Mouse (Mus musculus): ENCODE measurements at regions not wholly inside any gene's neighbourhood (a gene's known extent, or its start where the extent isn't known, plus 50 kb on each side); places are given as distances from the start of the nearest gene placed in this dataset.

DNA sequence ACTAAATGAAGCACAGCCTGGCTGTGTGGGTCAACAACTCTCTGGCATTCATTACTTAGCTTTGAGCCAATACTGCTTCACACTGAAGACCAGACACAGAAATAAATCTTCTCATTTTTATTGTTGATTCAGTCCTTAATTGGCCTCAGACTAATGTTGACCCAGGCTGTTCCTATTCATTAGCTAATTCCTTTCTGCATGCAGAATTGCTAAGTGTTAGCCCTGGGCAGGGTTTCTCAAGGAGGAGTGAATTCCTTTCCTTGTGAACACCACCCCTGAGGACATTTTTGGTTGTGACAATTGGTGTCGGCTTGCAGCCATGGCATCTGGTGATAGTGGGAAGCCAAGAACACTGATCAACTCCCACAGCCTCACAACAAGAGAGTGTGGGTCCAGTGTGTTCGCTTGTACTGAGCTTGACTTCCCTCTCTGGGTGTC, 179.5 kb downstream of the Cavin4 start:
- peak; percentile 64 for DNase-seq
- intact Hi-C loops (cut with DNase I): no loop called here

DNA sequence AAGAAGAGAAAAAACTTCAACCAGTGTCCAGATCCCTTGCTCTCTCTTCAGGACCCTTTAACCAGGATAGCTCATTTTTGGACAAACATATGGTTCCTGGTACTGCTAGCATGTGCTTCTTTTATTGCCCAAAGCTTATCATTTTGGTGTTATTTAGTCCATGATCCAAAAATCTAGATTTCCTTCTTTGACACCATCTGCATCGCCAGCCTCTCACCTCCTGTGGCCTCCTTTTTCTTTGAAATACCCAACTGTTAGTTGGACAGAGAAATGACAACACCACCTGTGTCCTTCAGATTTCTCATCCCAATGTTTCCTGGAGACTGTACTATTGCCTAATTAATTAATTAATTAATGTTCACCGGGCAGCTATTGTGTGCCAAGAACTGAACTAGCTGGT, 188.0 kb upstream of the Plppr1 start:
- DNase-seq: peak; percentile 14
- intact Hi-C loops (cut with DNase I): no loop called here

DNA sequence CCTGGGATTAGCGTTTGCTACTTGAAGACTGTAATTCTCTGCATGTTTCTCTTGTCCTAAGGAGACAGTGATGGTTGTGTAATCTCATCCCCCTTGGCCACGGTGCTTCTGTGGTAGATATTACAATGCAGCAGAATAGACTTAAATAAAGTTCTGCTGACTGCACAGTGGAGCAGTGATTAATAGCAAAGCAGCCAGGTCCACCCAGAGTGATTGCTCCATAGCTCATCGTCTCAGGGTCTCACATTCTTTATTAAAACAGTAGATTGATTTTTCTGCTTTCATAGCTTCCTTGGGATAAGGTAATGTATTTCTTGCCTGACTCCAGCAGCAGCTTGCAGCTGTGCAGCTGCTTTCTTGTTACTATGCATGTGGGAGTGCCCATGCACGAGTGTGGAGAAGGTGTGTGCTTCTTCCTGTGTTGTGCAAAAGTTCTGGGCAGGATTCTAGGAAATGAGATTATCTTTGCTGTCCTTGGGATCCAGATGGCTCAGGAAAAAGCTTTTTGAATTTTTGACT, 169.9 kb upstream of the Plppr1 start:
- no peak for DNase-seq
- intact Hi-C loops (cut with DNase I): no loop called here

DNA sequence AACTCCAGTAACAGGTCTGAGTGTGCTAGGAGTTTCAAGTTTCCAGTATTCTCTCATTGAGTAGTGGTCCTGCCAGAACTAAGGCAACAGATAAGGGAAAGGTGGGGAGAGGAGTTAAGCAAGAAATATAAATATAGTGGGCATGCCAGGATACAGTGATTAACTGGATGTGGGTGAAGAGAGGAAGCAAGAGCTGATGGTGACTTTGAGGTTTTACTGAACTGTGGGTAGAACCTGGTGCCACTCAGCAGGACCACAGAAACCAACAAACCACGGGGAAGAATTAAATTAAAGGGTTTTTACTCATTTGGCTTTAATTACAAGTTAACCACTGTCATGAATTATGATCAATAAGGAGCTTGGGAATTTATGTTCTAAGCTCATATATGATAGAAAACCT, 154.5 kb upstream of the Plppr1 start:
- DNase-seq: no peak
- intact Hi-C loops (cut with DNase I): loop anchor here (5.0 kb wide), 1 partner anchor 153 kb away; the partner anchor contains the start of gene Plppr1

DNA sequence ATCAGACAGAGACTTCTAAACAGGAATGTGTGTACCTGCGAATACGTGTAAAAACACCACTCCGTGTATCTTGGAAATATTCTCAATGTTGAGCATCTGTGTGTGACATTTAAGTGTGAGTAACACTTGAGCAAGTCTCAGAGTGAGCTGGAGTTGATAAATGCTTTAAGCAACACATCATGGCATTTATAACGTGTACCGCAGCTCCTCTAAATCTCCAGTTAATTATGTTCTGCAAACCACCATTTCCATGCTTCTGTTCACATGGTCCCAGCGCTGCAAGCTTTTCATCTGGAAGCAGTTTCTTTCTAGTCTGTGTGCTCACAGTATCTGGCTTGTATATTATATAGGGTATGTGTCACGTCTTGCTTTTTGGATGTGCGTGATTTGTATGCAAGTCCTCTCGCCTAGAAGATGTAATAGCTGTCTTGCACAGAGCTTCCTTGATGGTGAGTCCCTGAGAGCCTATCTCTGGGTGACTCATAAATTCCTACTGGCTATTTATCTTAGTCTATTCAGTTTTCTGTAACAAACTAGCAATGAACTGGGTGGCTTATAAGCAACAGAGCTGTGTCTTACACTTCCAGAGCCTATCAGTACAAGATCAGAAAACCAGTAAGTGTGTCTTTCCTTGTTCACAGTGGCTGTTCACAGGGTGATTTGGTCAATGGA, 153.7 kb upstream of the Plppr1 start:
- no peak for DNase-seq
- intact Hi-C loops (cut with DNase I): no loop called here

DNA sequence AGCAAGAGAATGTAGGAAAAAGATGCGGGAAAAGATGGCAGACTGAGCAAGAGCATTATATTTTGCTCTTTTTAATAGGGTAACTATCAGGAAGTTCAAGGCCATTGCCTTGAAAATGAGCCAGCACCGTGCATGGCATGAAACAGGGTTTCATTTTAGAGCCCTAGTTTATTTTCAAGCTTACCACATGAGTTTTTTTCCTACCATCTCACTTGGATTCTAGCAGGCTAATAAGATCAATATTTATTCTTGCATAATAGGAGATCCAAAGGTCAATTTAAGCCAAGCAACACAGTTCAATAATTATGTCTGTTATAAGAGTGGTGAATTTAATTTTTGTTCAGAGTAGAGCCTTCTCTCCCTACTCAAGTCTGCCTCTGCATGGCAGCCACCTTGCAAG, 149.9 kb upstream of the Plppr1 start:
- DNase-seq: no peak
- intact Hi-C loops (cut with DNase I): no loop called here

DNA sequence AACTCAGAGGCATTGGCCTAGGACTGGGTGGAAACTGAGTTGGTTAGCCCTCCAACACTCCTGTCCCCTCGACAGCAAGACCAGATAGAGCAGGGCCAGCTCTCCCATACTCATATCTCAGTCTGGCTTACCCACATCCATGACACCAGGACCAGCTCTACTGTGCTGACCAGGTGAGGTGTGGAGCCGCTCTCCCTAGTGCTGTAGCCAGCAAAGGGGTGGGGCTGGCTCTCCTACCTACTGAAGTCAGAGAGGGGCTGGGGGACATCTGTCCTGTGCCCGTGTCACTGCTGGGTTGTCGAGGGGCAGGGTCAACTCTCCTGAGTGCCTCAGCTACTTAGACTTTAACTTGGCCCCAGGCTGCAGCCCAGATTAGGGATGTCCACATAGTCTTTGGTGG, 145.8 kb upstream of the Plppr1 start:
- DNase-seq: no peak
- intact Hi-C loops (cut with DNase I): no loop called here

DNA sequence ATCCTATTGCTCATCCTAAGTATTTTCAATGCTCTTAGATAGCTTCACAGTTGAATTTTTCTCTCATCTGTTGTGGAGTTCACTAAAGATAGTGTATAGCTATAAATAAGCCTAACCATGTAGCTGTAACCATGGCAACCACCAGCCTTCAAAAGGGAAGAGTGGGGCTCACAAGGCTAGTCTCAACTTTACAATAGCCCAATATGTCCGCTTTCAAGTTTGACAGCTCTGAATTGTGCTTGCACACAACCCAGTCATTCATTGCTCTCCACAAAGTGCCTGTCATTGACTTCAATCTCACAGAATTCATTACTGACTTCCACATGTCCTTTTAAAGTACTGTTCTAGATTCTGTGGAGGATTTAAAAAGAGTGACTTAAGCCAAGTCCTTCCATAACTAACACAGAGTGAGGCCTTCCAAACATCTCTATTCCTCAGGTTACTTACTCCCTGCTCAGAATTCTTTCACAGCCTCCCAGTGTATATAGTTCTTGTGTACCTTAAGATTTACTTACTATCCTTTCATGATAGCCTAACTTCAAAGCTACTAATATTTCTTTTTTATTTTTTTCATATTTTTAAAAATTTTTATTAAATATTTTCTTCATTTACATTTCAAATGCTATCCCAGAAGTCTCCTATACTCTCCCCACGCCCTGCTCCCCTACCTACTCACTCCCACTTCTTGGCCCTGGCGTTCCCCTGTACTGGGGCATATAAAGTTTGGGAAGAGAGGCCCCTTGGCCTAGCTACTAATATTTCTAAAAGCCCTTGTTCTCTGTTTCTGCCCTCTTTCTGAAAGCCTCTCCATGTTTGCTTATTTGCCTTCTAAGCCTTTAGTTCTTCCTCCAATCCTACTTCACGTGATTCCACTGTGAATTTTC, 134.3 kb upstream of the Plppr1 start:
- intact Hi-C loops (cut with DNase I): no loop called here
- peak; percentile 12 for DNase-seq

DNA sequence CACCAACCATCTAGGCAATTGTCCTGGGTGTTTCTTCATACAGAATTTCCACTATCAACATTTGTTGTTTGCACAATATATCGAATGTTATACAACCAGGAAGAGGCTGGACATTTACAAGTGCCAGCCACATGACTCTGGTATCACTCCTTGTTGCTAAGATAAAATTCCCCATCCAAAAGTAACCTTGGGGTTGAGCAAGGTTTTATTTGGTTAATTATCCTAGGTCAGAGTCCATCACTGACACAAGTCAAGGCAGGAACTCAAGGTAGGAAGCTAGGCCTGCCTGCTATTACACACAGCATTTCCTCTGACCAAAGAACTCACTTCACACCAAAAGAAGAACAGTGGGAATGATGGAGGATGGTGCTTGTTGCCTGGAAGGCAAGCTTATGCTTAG, 120.7 kb upstream of the Plppr1 start:
- intact Hi-C loops (cut with DNase I): no loop called here
- DNase-seq: no peak

DNA sequence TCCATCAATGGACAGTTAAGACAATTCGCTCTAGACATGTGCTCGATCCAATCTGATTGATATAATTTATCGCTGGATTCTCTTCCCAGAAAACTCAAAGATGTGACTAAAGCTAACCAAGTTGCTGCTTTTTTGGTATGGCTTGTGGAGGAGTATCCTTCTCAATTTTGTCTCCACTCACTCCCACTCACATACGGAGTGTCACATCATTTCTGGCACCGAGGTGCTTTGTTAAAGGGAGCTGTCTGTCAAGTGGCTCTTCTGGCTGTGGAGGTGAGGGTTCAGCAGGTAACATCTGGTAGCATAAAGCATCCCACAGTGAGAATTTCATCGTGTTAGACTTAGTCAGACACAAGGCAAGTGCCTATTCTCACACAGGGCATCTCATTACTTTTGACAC, 120.2 kb upstream of the Plppr1 start:
- no peak for DNase-seq

DNA sequence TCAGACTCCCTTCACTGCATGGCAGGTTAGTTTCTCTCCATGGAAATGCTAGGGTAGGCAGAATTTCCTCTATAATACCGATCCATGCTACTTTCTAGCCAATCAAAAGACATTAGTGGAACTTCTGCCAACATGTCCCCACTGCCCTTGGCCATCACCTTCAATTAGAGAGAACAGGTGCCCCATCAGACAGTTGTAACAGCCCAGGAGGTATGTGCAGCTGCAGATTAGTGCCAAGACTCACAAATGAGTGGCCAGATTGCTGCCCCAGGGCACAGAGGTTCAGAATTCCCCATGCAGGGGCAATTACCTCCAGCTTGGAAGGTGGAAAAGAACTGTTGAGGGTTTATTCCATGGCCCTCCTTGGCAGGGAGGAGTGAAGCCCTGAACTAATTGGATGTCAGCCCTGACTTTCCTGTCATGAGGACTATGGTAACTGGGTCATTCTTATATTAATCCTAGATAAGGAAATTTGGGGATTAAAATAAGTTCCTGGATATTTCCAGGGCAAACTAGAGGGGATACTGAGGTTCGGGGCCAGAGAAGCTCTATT, 113.7 kb upstream of the Plppr1 start:
- DNase-seq: no peak
- intact Hi-C loops (cut with DNase I): no loop called here

More for the DNA sequence above, 120.2 kb upstream of the Plppr1 start:
- intact Hi-C loops (cut with DNase I): no loop called here

DNA sequence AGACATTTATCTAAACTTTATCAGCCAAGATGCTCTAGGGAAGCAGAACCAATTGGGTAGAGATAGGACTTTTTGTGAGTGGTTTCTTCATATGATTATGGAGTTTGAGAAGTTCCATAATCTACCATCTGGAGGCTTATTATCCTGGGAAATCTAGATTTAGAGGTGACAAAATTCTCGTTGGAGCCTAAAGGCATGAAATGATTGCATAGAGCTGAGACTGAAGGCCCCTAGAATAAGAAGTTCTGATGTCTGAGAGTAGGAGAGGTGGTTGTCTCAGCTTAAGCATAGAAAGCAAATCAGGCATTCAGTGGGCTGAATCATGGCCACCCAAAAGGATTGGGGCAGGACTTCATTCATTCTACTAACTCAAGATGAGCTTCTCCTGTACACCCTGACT, 106.1 kb upstream of the Plppr1 start:
- DNase-seq: no peak

DNA sequence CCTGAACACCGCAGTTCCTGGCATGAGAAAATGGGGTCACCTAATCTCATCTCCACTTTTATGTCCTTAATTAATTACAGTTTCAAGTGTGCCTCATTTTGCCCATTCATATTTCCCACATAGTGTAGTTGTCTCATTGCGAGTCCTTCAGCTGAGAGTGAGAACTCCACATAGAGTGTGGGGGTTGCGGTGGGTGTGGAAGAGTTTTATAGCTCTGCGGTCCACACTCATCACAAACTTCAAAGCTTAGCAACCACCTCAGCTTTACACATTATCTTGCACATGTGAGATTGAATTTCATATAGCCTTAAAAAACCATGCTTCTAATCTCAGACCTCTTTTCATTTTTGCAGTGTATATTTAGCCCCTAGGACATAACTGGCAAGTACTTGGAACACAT, 83.3 kb upstream of the Plppr1 start:
- intact Hi-C loops (cut with DNase I): no loop called here
- DNase-seq: no peak

More for the DNA sequence above, 106.1 kb upstream of the Plppr1 start:
- intact Hi-C loops (cut with DNase I): no loop called here

DNA sequence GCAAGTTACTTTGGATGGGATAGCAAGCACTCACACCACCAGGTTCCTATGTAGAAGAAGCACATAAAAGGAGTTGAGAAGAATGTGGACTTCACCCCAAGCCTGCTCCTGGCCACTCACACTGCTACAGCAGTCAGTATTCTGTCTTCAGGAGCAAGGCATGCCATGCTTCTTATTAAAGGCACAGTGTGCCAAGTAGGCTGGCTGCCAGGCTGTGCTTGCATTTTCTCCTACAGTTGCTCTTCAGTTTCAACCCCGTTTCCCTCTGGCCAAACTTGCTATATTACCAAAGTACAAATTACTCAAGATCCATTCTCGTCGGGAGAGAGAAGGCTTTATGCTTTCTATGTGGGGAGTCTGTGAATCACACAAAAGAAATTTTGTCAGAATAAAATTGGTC, 67.1 kb upstream of the Plppr1 start:
- peak; percentile 72 for DNase-seq
- intact Hi-C loops (cut with DNase I): no loop called here

Measured in left cerebral cortex, postnatal 4 days (tissue).